Mouse (Mus musculus) midbrain, embryonic 16.5 days (tissue): Measurements from ENCODE around the gene Dclk1. TPM values are rescaled to one million over a fixed set of nuclear protein-coding genes. Genes with fewer than 3 reads are reported as not detected.
A peak's percentile ranks its signal among the peaks of the same experiment; 100 is the strongest.

Source experiments
- ATAC-seq: fragments of 200-750 bp; cut with Nextera tagmentation; 2 replicates; pipeline ENCODE4 v1.8.0; 2017; ENCODE audit warnings: moderate TSS enrichment
- H3K27ac ChIP-seq: fragments of 300-500 bp; sonication (generic); 2 replicates; pipeline ENCODE4 v1.5.1; 2014; ENCODE audit warnings: mild to moderate bottlenecking, low read length, mixed read lengths
- H3K27me3 ChIP-seq: fragments of 300-500 bp; sonication (generic); 2 replicates; pipeline ENCODE4 v1.6.1; 2014; ENCODE audit warnings: low read depth, low read length, mixed read lengths; ENCODE audit not compliant: control insufficient read depth, insufficient read depth
- H3K36me3 ChIP-seq: fragments of 300-500 bp; sonication (generic); 2 replicates; pipeline ENCODE4 v1.6.1; 2014; ENCODE audit warnings: mild to moderate bottlenecking, low read length, moderate library complexity, mixed read lengths; ENCODE audit not compliant: control insufficient read depth, insufficient read depth
- H3K4me1 ChIP-seq: fragments of 300-500 bp; sonication (generic); 2 replicates; pipeline ENCODE4 v1.6.1; 2014; ENCODE audit warnings: mild to moderate bottlenecking, low read length, mixed read lengths; ENCODE audit not compliant: control insufficient read depth, insufficient read depth
- H3K4me2 ChIP-seq: fragments of 300-500 bp; sonication (generic); 2 replicates; pipeline ENCODE4 v1.6.1; 2014; ENCODE audit warnings: mild to moderate bottlenecking, low read length, mixed read lengths
- H3K4me3 ChIP-seq: fragments of 300-500 bp; sonication (generic); 2 replicates; pipeline ENCODE4 v1.5.1; 2014; ENCODE audit warnings: low read depth, mild to moderate bottlenecking, low read length, moderate library complexity, mixed read lengths
- H3K9ac ChIP-seq: fragments of 300-500 bp; sonication (generic); 2 replicates; pipeline ENCODE4 v1.6.1; 2014; ENCODE audit warnings: low read depth, low read length, mixed read lengths
- H3K9me3 ChIP-seq: fragments of 300-500 bp; sonication (generic); replicated peaks from 2 replicates; pipeline ENCODE4 v1.6.1; 2014; ENCODE audit warnings: mild to moderate bottlenecking, low read length, mixed read lengths; ENCODE audit not compliant: control insufficient read depth, poor library complexity, severe bottlenecking
- WGBS: fragments of 180-500 bp; shearing (Covaris S2); extraction: QIAGEN DNeasy Blood & Tissue Kit; methylation state at CpG from one replicate; pipeline ENCODE4 v1.1.7; 2014; 5-methylcytosine and 5-hydroxymethylcytosine counted together
- polyA plus RNA-seq: library from polyadenylated mRNA; unstranded; fragments of >200 nt; fragmentation: Nextera tagmentation; extraction: Ambion mirVana; gene quantifications from 2 replicates; pipeline ENCODE4 v1.2.1, GENCODE M21; 2015

The Dclk1 gene
- polyA plus RNA-seq, 1 experiment from 2014 or later, result 293 TPM

- no peaks in the 10 kb centered on the region for H3K9me3 ChIP-seq
- no peak overlapping the region for H3K9ac ChIP-seq
- H3K27ac ChIP-seq, result no peak overlapping the region
- H3K27me3 ChIP-seq, result no peaks in the 10 kb centered on the region
- ATAC-seq, result no peak
- no peak overlapping the region for H3K4me3 ChIP-seq
- peaks cover 68% of the 10 kb centered on the region for H3K4me1 ChIP-seq
- H3K36me3 ChIP-seq, result peaks cover 9% of the 10 kb centered on the region; the same call in 1 of the 2 replicates
- WGBS, result 84% methylated on average over 12 of the region's 12 CpGs
- 0 out of 2 replicates have a peak overlapping the region, but pooled peaks have one; percentile 1 for H3K4me2 ChIP-seq
These were observed 4.6 kb downstream of the Dclk1 start for GRCm38 (mm10) chr3:55246618-55247272.

GRCm38 (mm10) chr3:55248048-55248447 is 5.9 kb downstream of the Dclk1 start:
- Histone ChIP-seq H3K4me2 (no peak overlapping the region; the same call in 1 of the 2 replicates), H3K36me3 (peaks cover 18% of the 10 kb centered on the region), H3K9me3 (no peaks in the 10 kb centered on the region), H3K4me3 (no peak overlapping the region), H3K27me3 (no peaks in the 10 kb centered on the region), H3K4me1 (peaks cover 66% of the 10 kb centered on the region), H3K9ac (no peak overlapping the region), H3K27ac (no peak overlapping the region)
- WGBS, result 71% methylated on average over 3 of the region's 3 CpGs
- 0 out of 2 replicates have a peak, but pooled peaks have one; percentile 1 for ATAC-seq

- 60% methylated on average over 6 of the region's 6 CpGs for WGBS
- Histone ChIP-seq H3K27ac (no peak overlapping the region), H3K9ac (no peak overlapping the region), H3K4me3 (no peak overlapping the region), H3K9me3 (no peaks in the 10 kb centered on the region), H3K27me3 (no peaks in the 10 kb centered on the region), H3K4me1 (peaks cover 66% of the 10 kb centered on the region), H3K4me2 (no peak overlapping the region; the same call in 1 of the 2 replicates), H3K36me3 (peaks cover 21% of the 10 kb centered on the region)
- peak; percentile 87 for ATAC-seq
These were observed 6.3 kb downstream of the Dclk1 start for GRCm38 (mm10) chr3:55248508-55248907.

- H3K9me3 ChIP-seq, result no peaks in the 10 kb centered on the region
- no peak overlapping the region for H3K4me3 ChIP-seq
- WGBS, result 93% methylated on average over 2 of the region's 2 CpGs
- H3K4me2 ChIP-seq, result no peak overlapping the region
- peaks cover 51% of the 10 kb centered on the region for H3K4me1 ChIP-seq
- no peak overlapping the region for H3K9ac ChIP-seq
- H3K27ac ChIP-seq, result no peak overlapping the region
- ATAC-seq, result no peak
- no peaks in the 10 kb centered on the region for H3K27me3 ChIP-seq
- peaks cover 24% of the 10 kb centered on the region for H3K36me3 ChIP-seq
These were observed 8.5 kb downstream of the Dclk1 start for GRCm38 (mm10) chr3:55250631-55251030.

GRCm38 (mm10) chr3:55260139-55260538 is 18.0 kb downstream of the Dclk1 start:
- WGBS, result 89% methylated on average over 7 of the region's 7 CpGs
- peaks cover 15% of the 10 kb centered on the region for H3K36me3 ChIP-seq
- no peak overlapping the region for H3K9ac ChIP-seq
- H3K4me2 ChIP-seq, result no peak overlapping the region
- H3K4me1 ChIP-seq, result peaks cover 12% of the 10 kb centered on the region; the same call in 1 of the 2 replicates
- H3K4me3 ChIP-seq, result no peak overlapping the region
- H3K27me3 ChIP-seq, result no peaks in the 10 kb centered on the region
- no peak for ATAC-seq
- no peaks in the 10 kb centered on the region for H3K9me3 ChIP-seq
- no peak overlapping the region for H3K27ac ChIP-seq

GRCm38 (mm10) chr3:55266091-55266490 is 23.9 kb downstream of the Dclk1 start:
- WGBS, result 95% methylated on average over 5 of the region's 5 CpGs
- no peak for ATAC-seq
- no peaks in the 10 kb centered on the region for H3K9me3 ChIP-seq
- peaks cover 13% of the 10 kb centered on the region; the same call in 1 of the 2 replicates for H3K36me3 ChIP-seq
- H3K4me3 ChIP-seq, result no peak overlapping the region
- H3K4me1 ChIP-seq, result peaks cover 8% of the 10 kb centered on the region
- H3K4me2 ChIP-seq, result no peak overlapping the region
- H3K27me3 ChIP-seq, result no peaks in the 10 kb centered on the region
- no peak overlapping the region for H3K27ac ChIP-seq
- no peak overlapping the region for H3K9ac ChIP-seq

- Histone ChIP-seq H3K36me3 (peaks cover 5% of the 10 kb centered on the region; the same call in 1 of the 2 replicates), H3K4me1 (peaks cover 8% of the 10 kb centered on the region), H3K4me3 (no peak overlapping the region), H3K27ac (no peak overlapping the region), H3K4me2 (no peak overlapping the region), H3K9me3 (no peaks in the 10 kb centered on the region), H3K27me3 (no peaks in the 10 kb centered on the region), H3K9ac (no peak overlapping the region)
- no peak for ATAC-seq
- WGBS, result 85% methylated on average over 4 of the region's 4 CpGs
These were observed 27.6 kb downstream of the Dclk1 start for GRCm38 (mm10) chr3:55269802-55270201.

- H3K9me3 ChIP-seq, result no peaks in the 10 kb centered on the region
- H3K27ac ChIP-seq, result no peak overlapping the region
- no peak overlapping the region for H3K4me3 ChIP-seq
- H3K4me2 ChIP-seq, result no peak overlapping the region
- no peak overlapping the region for H3K9ac ChIP-seq
- H3K36me3 ChIP-seq, result peaks cover 5% of the 10 kb centered on the region; the same call in 1 of the 2 replicates
- 76% methylated on average over 3 of the region's 3 CpGs for WGBS
- peaks cover 8% of the 10 kb centered on the region for H3K4me1 ChIP-seq
- H3K27me3 ChIP-seq, result no peaks in the 10 kb centered on the region
- no peak for ATAC-seq
These were observed 28.2 kb downstream of the Dclk1 start for GRCm38 (mm10) chr3:55270345-55270744.

GRCm38 (mm10) chr3:55270920-55271319 is 28.8 kb downstream of the Dclk1 start:
- H3K9ac ChIP-seq, result no peak overlapping the region
- no peak overlapping the region for H3K4me3 ChIP-seq
- peaks cover 8% of the 10 kb centered on the region for H3K4me1 ChIP-seq
- H3K27ac ChIP-seq, result no peak overlapping the region
- no peaks in the 10 kb centered on the region for H3K27me3 ChIP-seq
- 39% methylated on average over 5 of the region's 5 CpGs for WGBS
- ATAC-seq, result no peak
- H3K36me3 ChIP-seq, result peaks cover 1% of the 10 kb centered on the region; the same call in 1 of the 2 replicates
- H3K4me2 ChIP-seq, result no peak overlapping the region
- no peaks in the 10 kb centered on the region for H3K9me3 ChIP-seq
